Comparison of ENCODE assay signal across 7 mouse cellular contexts in the genomic region with DNA sequence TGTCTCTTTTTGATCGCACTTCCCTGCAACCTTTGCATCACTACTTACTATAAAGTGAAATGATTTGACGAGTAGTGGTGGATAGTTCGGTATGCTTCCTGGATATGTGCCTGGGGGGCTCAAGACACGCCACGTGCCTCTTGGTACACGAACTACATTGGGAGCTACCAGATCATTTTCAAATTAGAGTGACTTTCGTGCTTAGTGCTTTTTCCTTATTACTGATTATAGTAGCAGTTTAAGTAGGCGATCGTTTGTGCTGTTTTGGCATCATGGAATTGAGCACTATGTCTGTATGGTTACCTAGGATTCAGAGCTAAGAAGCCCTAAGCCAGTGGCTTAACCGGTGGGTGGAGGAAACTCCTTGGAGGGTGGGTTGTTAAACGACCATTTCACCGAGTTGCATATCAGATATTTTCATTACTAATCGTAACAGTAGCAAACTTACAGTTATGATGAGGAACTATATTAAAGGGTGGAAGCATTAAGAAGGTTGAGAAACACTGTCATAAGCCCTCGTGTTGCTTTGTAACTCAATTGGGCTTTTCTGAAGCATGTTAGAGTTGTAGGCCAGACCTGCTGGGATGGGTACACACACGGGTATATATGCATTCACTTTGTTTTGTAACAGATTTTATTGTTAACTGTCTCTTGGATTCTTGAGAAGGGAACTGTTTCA. TPM values are rescaled to one million over a fixed set of nuclear protein-coding genes. Genes with fewer than 3 reads are reported as not detected.
DNase-seq lines count a peak whose midpoint lies in the region; ATAC-seq lines count a peak whose summit lies in the region.

No protein-coding gene starts in this region.

- peaks cover 18% of the 10 kb centered on the region; the same call in 1 of the 2 replicates for H3K4me1 ChIP-seq in lung, embryonic 15.5 days
- H3K4me1 ChIP-seq in embryonic facial prominence, embryonic 14.5 days (ENCODE audit: control insufficient read depth, insufficient read depth, low read length) = peaks cover 9% of the 10 kb centered on the region; the same call in 1 of the 2 replicates
- peaks cover 7% of the 10 kb centered on the region for H3K4me1 ChIP-seq in limb, embryonic 10.5 days

- peak overlapping the region; percentile 71 for H3K4me2 ChIP-seq in lung, embryonic 15.5 days
- H3K4me2 ChIP-seq in embryonic facial prominence, embryonic 14.5 days (ENCODE audit: low read depth, low read length) = peak overlapping the region; percentile 75

- peak overlapping the region; percentile 96 for H3K4me3 ChIP-seq in lung, embryonic 15.5 days
- H3K4me3 ChIP-seq in embryonic facial prominence, embryonic 14.5 days (ENCODE audit: low read depth, low read length) = peak overlapping the region; percentile 94
- H3K4me3 ChIP-seq in limb, embryonic 10.5 days = peak overlapping the region; percentile 87

- H3K9me3 ChIP-seq in lung, embryonic 15.5 days = no peaks in the 10 kb centered on the region
- no peaks in the 10 kb centered on the region for H3K9me3 ChIP-seq in embryonic facial prominence, embryonic 14.5 days (ENCODE audit: control insufficient read depth, low read length)
- H3K9me3 ChIP-seq in limb, embryonic 10.5 days (replicated peaks) = no peaks in the 10 kb centered on the region

- no peaks in the 10 kb centered on the region for H3K27me3 ChIP-seq in lung, embryonic 15.5 days
- no peaks in the 10 kb centered on the region for H3K27me3 ChIP-seq in embryonic facial prominence, embryonic 14.5 days (replicated peaks; ENCODE audit: control insufficient read depth, insufficient read depth, low read length)
- no peaks in the 10 kb centered on the region for H3K27me3 ChIP-seq in limb, embryonic 10.5 days (ENCODE audit: low read depth, poor library complexity, severe bottlenecking)

- no peak for DNase-seq in lung, postnatal 4 days
- no peak for DNase-seq in embryonic facial prominence, embryonic 14.5 days (ENCODE audit: low spot score)
- DNase-seq in limb, embryonic 10.5 days (ENCODE audit: low spot score) = no peak
- DNase-seq in retina, postnatal 1 day = peak; percentile 7
- no peak for DNase-seq in frontal cortex, postnatal 25 days (ENCODE audit: low spot score in 2 of 2)
- no peak for DNase-seq in frontal cortex, postnatal 14 days (ENCODE audit: low spot score in 2 of 2)

- peak overlapping the region; percentile 92 for H3K27ac ChIP-seq in lung, embryonic 15.5 days
- H3K27ac ChIP-seq in embryonic facial prominence, embryonic 14.5 days (replicated peaks; ENCODE audit: low read depth, low read length) = peak overlapping the region; percentile 85
- peak overlapping the region; percentile 95 for H3K27ac ChIP-seq in limb, embryonic 10.5 days

- ATAC-seq in lung, embryonic 15.5 days (ENCODE audit: borderline replicate concordance, extremely low read depth, low FRiP score, low TSS enrichment) = peak; percentile 19; the same call in 1 of the 2 replicates
- ATAC-seq in embryonic facial prominence, embryonic 14.5 days (ENCODE audit: low read depth) = peak; percentile 13; the same call in 1 of the 2 replicates

- peaks cover 26% of the 10 kb centered on the region for H3K36me3 ChIP-seq in lung, embryonic 15.5 days
- peaks cover 35% of the 10 kb centered on the region for H3K36me3 ChIP-seq in embryonic facial prominence, embryonic 14.5 days (ENCODE audit: control insufficient read depth, insufficient read depth, low read length)
- H3K36me3 ChIP-seq in limb, embryonic 10.5 days = peaks cover 41% of the 10 kb centered on the region

- peak overlapping the region; percentile 84 for H3K9ac ChIP-seq in lung, embryonic 15.5 days
- peak overlapping the region; percentile 92 for H3K9ac ChIP-seq in embryonic facial prominence, embryonic 14.5 days (ENCODE audit: low read depth, low read length)

- WGBS in lung, embryonic 15.5 days = 1% methylated on average over 15 of the region's 15 CpGs
- WGBS in embryonic facial prominence, embryonic 14.5 days = 3% methylated on average over 15 of the region's 15 CpGs
- WGBS in limb, embryonic 10.5 days = 6% methylated on average over 15 of the region's 15 CpGs

RNA-seq across cellular contexts. Expression of a gene that starts 0.8 kb away (rescaled TPM):
- polyA plus RNA-seq in lung, embryonic 15.5 days (2015; fragmentation: Nextera tagmentation; extraction: Ambion mirVana) = 157 and 161 TPM in 2 replicates
- polyA plus RNA-seq in embryonic facial prominence, embryonic 14.5 days (2014; fragmentation: Nextera tagmentation; extraction: Ambion mirVana) = 155 and 167 TPM in 2 replicates
- polyA plus RNA-seq in limb, embryonic 10.5 days (2016; fragmentation: Nextera tagmentation; extraction: Ambion mirVana) = 245 and 281 TPM in 2 replicates

RNA-seq across cellular contexts. Expression of a gene that starts 24.3 kb away (rescaled TPM):
- 3.5 and 4.4 TPM in 2 replicates for polyA plus RNA-seq in lung, embryonic 15.5 days (2015; fragmentation: Nextera tagmentation; extraction: Ambion mirVana)
- 2.0 and 2.3 TPM in 2 replicates for polyA plus RNA-seq in embryonic facial prominence, embryonic 14.5 days (2014; fragmentation: Nextera tagmentation; extraction: Ambion mirVana)
- 5.2 and 5.7 TPM in 2 replicates for polyA plus RNA-seq in limb, embryonic 10.5 days (2016; fragmentation: Nextera tagmentation; extraction: Ambion mirVana)

RNA-seq across cellular contexts. Expression of a gene that starts 36.9 kb away (rescaled TPM):
- 34.9 and 36.4 TPM in 2 replicates for polyA plus RNA-seq in lung, embryonic 15.5 days (2015; fragmentation: Nextera tagmentation; extraction: Ambion mirVana)
- 23.3 and 26.5 TPM in 2 replicates for polyA plus RNA-seq in embryonic facial prominence, embryonic 14.5 days (2014; fragmentation: Nextera tagmentation; extraction: Ambion mirVana)
- 30.8 and 33.4 TPM in 2 replicates for polyA plus RNA-seq in limb, embryonic 10.5 days (2016; fragmentation: Nextera tagmentation; extraction: Ambion mirVana)

RNA-seq across cellular contexts. Expression of a gene that starts 37.4 kb away (rescaled TPM):
- 53.6 and 55.6 TPM in 2 replicates for polyA plus RNA-seq in lung, embryonic 15.5 days (2015; fragmentation: Nextera tagmentation; extraction: Ambion mirVana)
- 59.4 and 62.4 TPM in 2 replicates for polyA plus RNA-seq in embryonic facial prominence, embryonic 14.5 days (2014; fragmentation: Nextera tagmentation; extraction: Ambion mirVana)
- 34.6 and 40.8 TPM in 2 replicates for polyA plus RNA-seq in limb, embryonic 10.5 days (2016; fragmentation: Nextera tagmentation; extraction: Ambion mirVana)
